Mouse (Mus musculus) heart, adult 18-20 months (tissue): ENCODE data around the gene Fndc3b. TPM values are rescaled to one million over a fixed set of nuclear protein-coding genes. Genes with fewer than 3 reads are reported as not detected.

Experiments used
- DNase-seq, 2 experiments: peaks; one replicate each; pipeline ENCODE4 v3.0.0; 2021 to 2022; ENCODE audit warnings: mixed read lengths in 1 of 2
- total RNA-seq, 2 experiments: library from RNA; stranded (reverse); gene quantifications; 2 replicates each; pipeline ENCODE4 v1.2.3; 2021

Gene Fndc3b
- total RNA-seq, 2 experiments from 2014 or later: 49.0 to 50.5 TPM

GRCm38 (mm10) chr3:27670416-27670815, 40.7 kb downstream of the Fndc3b start:
- DNase-seq: no peak

GRCm38 (mm10) chr3:27667280-27667679, 43.8 kb downstream of the Fndc3b start:
- DNase-seq: no peak

DNA sequence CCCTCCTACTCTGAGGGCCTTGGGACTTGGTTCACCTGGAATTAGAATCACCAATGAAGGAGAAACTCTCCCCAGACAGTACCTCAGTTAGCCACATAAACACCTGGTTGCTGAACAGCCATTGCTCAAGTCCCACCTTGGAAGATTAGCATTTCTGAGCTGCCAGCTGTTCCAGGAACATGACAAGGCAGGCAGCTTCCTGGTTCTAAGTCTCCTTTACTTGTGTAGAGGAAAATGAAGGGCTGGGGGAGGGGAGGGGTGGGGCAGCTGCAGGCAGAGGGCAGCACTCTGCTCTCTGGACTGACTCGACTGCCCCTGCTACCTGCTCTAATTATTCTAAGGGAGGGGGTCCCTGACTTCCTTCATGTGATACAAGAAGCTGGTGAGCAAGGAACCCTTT, 45.8 kb downstream of the Fndc3b start:
- DNase-seq: no peak

GRCm38 (mm10) chr3:27663221-27663620, 47.9 kb downstream of the Fndc3b start:
- DNase-seq: no peak

- no peak for DNase-seq
These were observed 52.8 kb downstream of the Fndc3b start for GRCm38 (mm10) chr3:27658198-27658763.

- peak; percentile 77 to 87 for DNase-seq
These were observed 54.2 kb downstream of the Fndc3b start for GRCm38 (mm10) chr3:27656764-27657390.

GRCm38 (mm10) chr3:27655673-27656072, 55.4 kb downstream of the Fndc3b start:
- DNase-seq: peak in 1 of 2 experiments; percentile 50

DNA sequence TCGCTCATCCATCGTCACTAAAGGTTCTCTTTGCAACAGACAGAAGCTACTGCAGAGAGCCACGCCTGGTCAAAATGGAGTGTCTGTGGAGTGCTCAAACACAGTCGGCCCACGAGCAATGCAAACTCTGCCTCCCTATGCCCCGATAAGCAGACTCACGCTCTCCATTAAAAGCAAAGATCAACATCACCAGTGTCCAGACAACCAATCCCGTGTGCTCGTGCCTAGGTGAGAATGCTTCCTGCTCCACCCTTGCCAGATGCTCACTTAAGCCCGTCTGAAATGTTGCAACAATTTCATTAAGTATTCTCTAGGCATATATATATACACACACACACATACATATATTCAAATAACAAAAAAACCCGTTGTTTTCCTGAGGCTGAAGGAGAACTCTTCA, 56.1 kb downstream of the Fndc3b start:
- DNase-seq: no peak

DNA sequence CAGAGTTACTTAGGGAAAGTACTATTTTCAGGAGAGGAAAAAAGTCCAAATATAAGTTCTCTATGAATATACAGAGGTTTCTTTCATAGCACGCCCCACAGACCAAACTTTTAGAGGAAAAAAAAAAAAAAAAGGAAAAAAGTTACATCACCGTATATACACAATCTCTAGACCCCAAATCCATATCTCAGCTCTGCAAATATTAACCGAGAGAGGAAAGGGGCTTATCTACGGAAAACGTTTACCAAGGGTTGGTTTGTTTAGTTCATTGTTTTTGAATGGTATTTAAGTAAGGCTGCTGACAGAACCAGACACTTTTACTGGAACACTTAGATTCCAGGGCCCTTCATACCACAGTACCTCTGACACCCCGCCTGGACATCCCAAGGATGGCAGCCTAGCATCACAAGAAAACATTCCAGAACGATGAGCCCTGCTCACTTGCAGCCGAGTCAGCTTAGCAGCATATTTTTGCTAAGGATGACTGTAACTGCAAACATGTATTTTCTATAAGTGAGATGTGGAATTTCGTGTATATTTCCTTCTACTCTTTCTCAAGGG, 58.6 kb downstream of the Fndc3b start:
- no peak for DNase-seq

- no peak for DNase-seq
These were observed 59.4 kb downstream of the Fndc3b start for GRCm38 (mm10) chr3:27651731-27652130.

GRCm38 (mm10) chr3:27650083-27650482, 61.0 kb downstream of the Fndc3b start:
- no peak for DNase-seq

GRCm38 (mm10) chr3:27649316-27649715, 61.8 kb downstream of the Fndc3b start:
- no peak for DNase-seq

- peak; percentile 78 to 86 for DNase-seq
These were observed 68.7 kb downstream of the Fndc3b start for GRCm38 (mm10) chr3:27642381-27642780.

DNA sequence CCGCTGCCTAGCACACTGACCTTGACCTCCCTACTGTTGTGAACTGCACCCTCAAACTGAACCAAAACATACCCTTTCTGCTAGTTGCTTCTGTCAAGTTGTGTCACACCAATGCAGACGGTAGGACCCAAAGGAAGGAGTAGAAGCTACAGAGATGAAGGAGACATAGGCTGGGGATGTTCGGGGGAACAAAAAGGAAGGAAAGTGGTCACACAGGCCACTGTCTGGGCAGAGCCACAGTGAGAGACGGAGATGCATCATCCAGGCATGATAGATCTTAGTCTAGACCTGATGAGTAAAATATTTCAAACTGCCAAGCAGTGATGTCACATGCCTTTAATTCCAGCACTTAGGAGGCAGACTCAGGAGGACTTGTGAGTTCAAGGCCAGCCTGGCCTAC, 71.4 kb downstream of the Fndc3b start:
- no peak for DNase-seq

DNA sequence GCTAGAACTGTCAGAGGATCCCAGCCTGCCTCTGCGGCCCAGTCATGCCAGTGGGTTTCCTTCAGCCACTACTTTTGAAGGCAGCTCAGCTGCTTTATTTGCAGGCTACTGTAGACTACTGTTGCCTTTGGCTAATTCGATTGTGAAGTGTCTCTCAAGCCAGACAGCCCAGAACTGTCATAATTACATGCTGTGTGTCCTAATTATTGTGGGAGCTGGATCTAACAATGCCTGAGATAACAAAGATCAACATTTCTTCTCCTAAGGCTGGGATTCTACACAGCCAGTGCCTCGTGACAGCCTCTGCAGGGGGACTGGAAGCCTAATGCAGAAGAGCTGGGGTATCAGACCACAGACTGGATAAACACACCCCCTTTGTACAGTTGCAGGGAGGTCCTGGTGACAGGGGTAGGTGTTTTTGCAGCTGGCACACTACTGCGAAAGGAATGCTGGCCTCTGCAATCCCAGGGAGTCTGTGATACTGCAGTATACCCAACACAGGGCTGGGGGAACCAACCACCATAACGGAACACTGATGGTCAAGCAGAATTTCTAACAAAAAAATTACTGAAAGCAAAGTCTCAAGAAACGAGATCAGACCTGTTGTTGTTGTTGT, 74.0 kb downstream of the Fndc3b start:
- DNase-seq: no peak

DNA sequence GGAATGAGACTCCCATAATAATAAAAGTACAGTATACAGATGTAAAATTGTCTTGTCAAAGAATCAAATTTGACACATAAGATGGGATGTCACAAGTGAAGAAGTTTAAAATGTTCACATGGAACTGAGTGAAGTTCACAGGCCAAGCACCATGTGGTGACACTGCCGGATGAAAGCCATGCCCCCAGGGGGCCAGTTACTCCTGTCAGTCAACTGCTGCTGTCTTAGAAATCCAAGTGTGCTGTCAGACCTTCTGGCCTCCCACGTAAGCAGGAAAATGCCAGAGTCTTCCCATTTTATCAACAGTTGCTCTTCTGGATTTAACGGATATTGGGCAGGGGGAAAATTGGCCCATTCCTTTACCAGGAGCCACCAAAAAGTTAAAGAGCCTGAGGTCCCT, 75.3 kb downstream of the Fndc3b start:
- DNase-seq: no peak

GRCm38 (mm10) chr3:27632880-27633279, 78.2 kb downstream of the Fndc3b start:
- DNase-seq: no peak

- peak; percentile 88 to 91 for DNase-seq
These were observed 80.0 kb downstream of the Fndc3b start for GRCm38 (mm10) chr3:27631112-27631511.

DNA sequence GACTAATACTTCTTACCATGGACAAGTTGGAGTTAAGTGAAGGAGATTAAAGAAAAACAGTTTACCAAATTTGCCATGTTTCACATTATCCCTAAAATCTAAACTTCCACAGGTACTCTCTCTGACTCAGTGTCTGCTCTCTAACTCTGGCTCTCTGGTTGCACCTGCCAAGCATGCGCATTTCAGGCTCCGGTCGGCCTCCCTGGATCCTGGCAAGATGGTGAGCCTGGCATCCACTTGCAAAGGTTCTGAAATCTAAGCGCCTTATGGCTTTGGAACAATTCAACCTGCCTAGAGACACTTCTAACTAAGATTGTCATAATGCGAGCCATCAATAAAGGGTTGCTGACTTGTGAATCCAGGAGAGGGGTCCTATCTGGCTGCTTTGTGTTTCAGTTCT, 81.4 kb downstream of the Fndc3b start:
- no peak for DNase-seq

- DNase-seq: no peak
These were observed 84.8 kb downstream of the Fndc3b start for GRCm38 (mm10) chr3:27626301-27626700.

DNA sequence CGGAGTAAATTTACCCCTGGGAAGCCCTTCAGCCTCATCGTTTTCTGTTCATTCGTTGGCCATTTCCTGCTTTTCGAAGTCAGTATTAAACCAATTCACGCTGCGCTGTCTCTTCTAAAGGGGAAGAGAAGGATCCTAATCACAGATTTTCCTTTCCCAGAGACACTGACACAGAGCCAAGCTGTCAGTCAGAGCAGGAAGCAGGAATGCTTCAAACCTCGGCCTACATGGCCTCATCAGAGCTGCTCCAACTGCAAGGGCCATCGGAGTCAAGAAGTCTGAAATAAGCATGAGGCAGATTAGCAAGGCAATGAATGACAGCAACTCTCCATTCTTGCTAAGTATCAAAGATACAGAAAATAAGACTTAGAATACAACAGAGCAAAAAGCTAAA, 85.5 kb downstream of the Fndc3b start:
- DNase-seq: peak in 1 of 2 experiments; percentile 56

GRCm38 (mm10) chr3:27624974-27625591, 86.0 kb downstream of the Fndc3b start:
- peak; percentile 61 to 67 for DNase-seq

DNA sequence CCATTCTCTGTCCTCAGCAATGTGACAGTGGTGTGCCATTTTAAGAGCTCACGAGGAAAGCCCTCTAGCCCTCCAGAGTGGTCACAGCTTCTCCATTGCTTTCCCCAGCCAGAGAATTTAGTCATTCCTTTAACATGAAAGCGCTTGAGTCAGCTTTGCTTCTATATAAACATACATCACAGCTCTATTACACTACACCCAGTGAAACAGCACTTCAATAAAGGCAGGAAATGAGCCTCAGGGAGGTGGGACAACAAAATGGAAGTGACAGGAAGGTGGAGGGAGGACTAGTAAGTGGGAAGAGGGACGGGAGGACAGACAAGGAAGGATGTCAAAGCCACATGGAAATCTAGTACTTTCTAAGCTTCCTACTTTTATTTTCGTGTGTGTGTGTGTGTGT, 88.7 kb downstream of the Fndc3b start:
- no peak for DNase-seq
